Comparison of ENCODE assay signal across 9 mouse cellular contexts in genomic region chr6:133904501-133904900, GRCm38 (mm10). TPM values are rescaled to one million over a fixed set of nuclear protein-coding genes. Genes with fewer than 3 reads are reported as not detected.
A peak's percentile ranks its signal among the peaks of the same experiment; 100 is the strongest.
DNase-seq lines count a peak whose midpoint lies in the region; ATAC-seq lines count a peak whose summit lies in the region.
"Had no signal": no experiment of that assay in that cellular context is flagged by ENCODE, and none has a peak within 500 bp of the region (broad histone marks: within the 10 kb centered on the region; RNA-seq: fewer than 3 reads in every experiment).

No protein-coding gene starts in this region.

- no peaks in the 10 kb centered on the region for H3K9me3 ChIP-seq in embryonic facial prominence, embryonic 11.5 days (replicated peaks; ENCODE audit: control insufficient read depth, low read length)
- no peaks in the 10 kb centered on the region for H3K9me3 ChIP-seq in embryonic facial prominence, embryonic 10.5 days

- no peaks in the 10 kb centered on the region for H3K36me3 ChIP-seq in embryonic facial prominence, embryonic 11.5 days (replicated peaks; ENCODE audit: control insufficient read depth, insufficient read depth, low read depth, low read length)
- no peaks in the 10 kb centered on the region for H3K36me3 ChIP-seq in embryonic facial prominence, embryonic 10.5 days (replicated peaks)

- intact Hi-C loops in left cerebral cortex, postnatal 25 days (cut with DNase I), result loop anchor here (5.0 kb wide), 1 partner anchor 488 kb away; no protein-coding TSS in a partner anchor
- intact Hi-C loops in left cerebral cortex, postnatal 10 days (cut with DNase I), result loop anchor here (5.0 kb wide), 1 partner anchor 483 kb away; no protein-coding TSS in a partner anchor

- H3K4me2 ChIP-seq in embryonic facial prominence, embryonic 11.5 days (ENCODE audit: low read depth, low read length), result no peak overlapping the region

- no peak for ATAC-seq in embryonic facial prominence, embryonic 11.5 days (replicated peaks; ENCODE audit: insufficient number of reproducible peaks, low FRiP score, low TSS enrichment, low read depth)

- no peaks in the 10 kb centered on the region for H3K4me1 ChIP-seq in embryonic facial prominence, embryonic 11.5 days (ENCODE audit: control insufficient read depth, insufficient read depth, low read length)
- no peaks in the 10 kb centered on the region for H3K4me1 ChIP-seq in embryonic facial prominence, embryonic 10.5 days

- DNase-seq in embryonic facial prominence, embryonic 11.5 days (ENCODE audit: low spot score), result peak; percentile 68
- no peak for DNase-seq in embryonic facial prominence, embryonic 10.5 days (ENCODE audit: low spot score)
- DNase-seq in left cerebral cortex, postnatal 25 days (ENCODE audit: low spot score in 2 of 2), result peak; percentile 15 to 23
- no peak for DNase-seq in left cerebral cortex, postnatal 10 days (ENCODE audit: extremely low spot score in 1 of 2, low spot score in 2 of 2)
- peak; percentile 73 for DNase-seq in NIH3T3 (ENCODE audit: low read depth)
- DNase-seq in layer of hippocampus, adult 9-10 months (ENCODE audit: low spot score), result peak; percentile 25
- no peak for DNase-seq in spleen, postnatal 14 days (ENCODE audit: low spot score in 2 of 2)
- no peak for DNase-seq in cerebellum, postnatal 36 days

- no peak overlapping the region for H3K27ac ChIP-seq in embryonic facial prominence, embryonic 11.5 days (replicated peaks; ENCODE audit: low read depth, low read length)
- no peak overlapping the region for H3K27ac ChIP-seq in embryonic facial prominence, embryonic 10.5 days (replicated peaks)

- no peak overlapping the region for H3K9ac ChIP-seq in embryonic facial prominence, embryonic 11.5 days (replicated peaks; ENCODE audit: low read length)

- WGBS in embryonic facial prominence, embryonic 11.5 days, result 30% methylated on average over 5 of the region's 5 CpGs
- 33% methylated on average over 5 of the region's 5 CpGs for WGBS in embryonic facial prominence, embryonic 10.5 days

- no peak overlapping the region for H3K4me3 ChIP-seq in embryonic facial prominence, embryonic 11.5 days (ENCODE audit: low read depth, low read length)
- no peak overlapping the region for H3K4me3 ChIP-seq in embryonic facial prominence, embryonic 10.5 days

- H3K27me3 ChIP-seq in embryonic facial prominence, embryonic 11.5 days (ENCODE audit: control insufficient read depth, insufficient read depth, low read length), result no peaks in the 10 kb centered on the region
- no peaks in the 10 kb centered on the region for H3K27me3 ChIP-seq in embryonic facial prominence, embryonic 10.5 days (replicated peaks; ENCODE audit: low read depth, poor library complexity, severe bottlenecking)

RNA-seq across cellular contexts. Expression of gene Kap, which starts 50.9 kb away (rescaled TPM):
- polyA plus RNA-seq in embryonic facial prominence, embryonic 11.5 days (2014; fragmentation: Nextera tagmentation; extraction: Ambion mirVana), result not detected in 2 replicates
- polyA plus RNA-seq in embryonic facial prominence, embryonic 10.5 days (2016; fragmentation: Nextera tagmentation; extraction: Ambion mirVana), result not detected in 2 replicates
- not detected for total RNA-seq in left cerebral cortex, postnatal 25 days (2021)
- total RNA-seq in left cerebral cortex, postnatal 10 days (2021), result not detected
- total RNA-seq: layer of hippocampus, adult 8-10 months had no signal

Comparison
In these comparisons a context has a peak if more than half of its experiments do, and no peak if none do; other contexts are left out.
1. DNase-seq: peak in embryonic facial prominence, embryonic 11.5 days (single experiment), left cerebral cortex, postnatal 25 days (2 of 2), NIH3T3 (single experiment) and layer of hippocampus, adult 9-10 months (single experiment); none in embryonic facial prominence, embryonic 10.5 days (single experiment), left cerebral cortex, postnatal 10 days (0 of 2), spleen, postnatal 14 days (0 of 2) and cerebellum, postnatal 36 days (0 of 2).